Mouse (Mus musculus) intestine, embryonic 16.5 days (tissue): Measurements from ENCODE around the gene Car9. TPM values are rescaled to one million over a fixed set of nuclear protein-coding genes. Genes with fewer than 3 reads are reported as not detected.
"Not testable (repeated sequence)": the region's sequence is repeated elsewhere in the genome, so short reads cannot be mapped to it uniquely, and the experiment has no call there.

ENCODE experiments used
- ATAC-seq: fragments of 200-750 bp; cut with Nextera tagmentation; 2 replicates; pipeline ENCODE4 v1.8.0; 2017; ENCODE audit warnings: moderate TSS enrichment, moderate library complexity
- H3K27ac ChIP-seq: fragments of 300-500 bp; sonication (generic); 2 replicates; pipeline ENCODE4 v1.5.1; 2014; ENCODE audit warnings: mild to moderate bottlenecking, low read length
- H3K27me3 ChIP-seq: fragments of 300-500 bp; sonication (generic); replicated peaks from 2 replicates; pipeline ENCODE4 v1.6.1; 2014; ENCODE audit warnings: low read length, control low read depth, mixed read lengths; ENCODE audit not compliant: control insufficient read depth, insufficient read depth
- H3K36me3 ChIP-seq: fragments of 300-500 bp; sonication (generic); 2 replicates; pipeline ENCODE4 v1.6.1; 2014; ENCODE audit warnings: low read length, control low read depth; ENCODE audit not compliant: control insufficient read depth, insufficient read depth
- H3K4me1 ChIP-seq: fragments of 300-500 bp; sonication (generic); 2 replicates; pipeline ENCODE4 v1.6.1; 2014; ENCODE audit warnings: low read length, control low read depth, mixed read lengths; ENCODE audit not compliant: control insufficient read depth, insufficient read depth
- H3K4me2 ChIP-seq: fragments of 300-500 bp; sonication (generic); 2 replicates; pipeline ENCODE4 v1.6.1; 2014; ENCODE audit warnings: low read depth, low read length, control low read depth
- H3K4me3 ChIP-seq: fragments of 300-500 bp; sonication (generic); 2 replicates; pipeline ENCODE4 v1.5.1; 2014; ENCODE audit warnings: mild to moderate bottlenecking, low read length
- H3K9ac ChIP-seq: fragments of 300-500 bp; sonication (generic); 2 replicates; pipeline ENCODE4 v1.6.1; 2014; ENCODE audit warnings: low read depth, low read length
- H3K9me3 ChIP-seq: fragments of 300-500 bp; sonication (generic); 2 replicates; pipeline ENCODE4 v1.6.1; 2016; ENCODE audit warnings: low read length, control low read depth; ENCODE audit not compliant: control insufficient read depth
- WGBS: fragments of 180-500 bp; shearing (Covaris S2); extraction: QIAGEN DNeasy Blood & Tissue Kit; methylation state at CpG from one replicate; pipeline ENCODE4 v1.1.7; 2014; 5-methylcytosine and 5-hydroxymethylcytosine counted together
- polyA plus RNA-seq: library from polyadenylated mRNA; unstranded; fragments of >200 nt; fragmentation: Nextera tagmentation; extraction: Ambion mirVana; gene quantifications from 2 replicates; pipeline ENCODE4 v1.2.1, GENCODE M21; 2015

Car9 gene
- polyA plus RNA-seq, 1 experiment from 2014 or later: 25.0 TPM

DNA sequence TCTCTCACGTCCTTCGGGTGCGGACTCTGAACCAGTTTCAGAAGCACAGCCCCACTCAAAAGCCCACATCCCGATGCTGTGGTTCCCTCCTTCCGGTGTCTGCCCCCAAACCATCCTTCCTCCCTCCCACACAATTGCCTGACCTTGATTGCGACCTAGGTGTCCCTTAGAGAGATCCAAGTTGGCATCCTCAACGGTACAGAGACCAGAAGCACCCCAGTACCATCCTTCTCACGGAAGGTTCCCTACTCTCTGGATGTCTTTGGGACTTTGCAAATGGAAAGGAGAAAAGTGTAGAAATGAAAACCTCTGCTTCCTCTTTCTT, 28.3 kb upstream of the Car9 start:
- H3K4me2 ChIP-seq: peak overlapping the region; percentile 54
- peak overlapping the region; percentile 35 for H3K4me3 ChIP-seq
- H3K9me3 ChIP-seq: no peaks in the 10 kb centered on the region
- no peaks in the 10 kb centered on the region for H3K27me3 ChIP-seq
- no peaks in the 10 kb centered on the region for H3K36me3 ChIP-seq
- WGBS: 44% methylated on average over 8 of the region's 8 CpGs
- H3K4me1 ChIP-seq: 0 out of 2 replicates have a peak, but pooled peaks cover 5% of the 10 kb centered on the region
- peak overlapping the region; percentile 50 for H3K9ac ChIP-seq
- ATAC-seq: peak; percentile 14; the same call in 1 of the 2 replicates
- H3K27ac ChIP-seq: no peak overlapping the region

- H3K4me2 ChIP-seq: no peak overlapping the region
- no peak overlapping the region for H3K27ac ChIP-seq
- 51% methylated on average over 24 of the region's 24 CpGs for WGBS
- H3K9ac ChIP-seq: no peak overlapping the region
- no peaks in the 10 kb centered on the region for H3K36me3 ChIP-seq
- ATAC-seq: no peak
- no peaks in the 10 kb centered on the region for H3K9me3 ChIP-seq
- no peaks in the 10 kb centered on the region for H3K27me3 ChIP-seq
- H3K4me1 ChIP-seq: 0 out of 2 replicates have a peak, but pooled peaks cover 5% of the 10 kb centered on the region
- no peak overlapping the region for H3K4me3 ChIP-seq
Measured at GRCm38 (mm10) chr4:43478906-43479832, 27.6 kb upstream of the Car9 start.

DNA sequence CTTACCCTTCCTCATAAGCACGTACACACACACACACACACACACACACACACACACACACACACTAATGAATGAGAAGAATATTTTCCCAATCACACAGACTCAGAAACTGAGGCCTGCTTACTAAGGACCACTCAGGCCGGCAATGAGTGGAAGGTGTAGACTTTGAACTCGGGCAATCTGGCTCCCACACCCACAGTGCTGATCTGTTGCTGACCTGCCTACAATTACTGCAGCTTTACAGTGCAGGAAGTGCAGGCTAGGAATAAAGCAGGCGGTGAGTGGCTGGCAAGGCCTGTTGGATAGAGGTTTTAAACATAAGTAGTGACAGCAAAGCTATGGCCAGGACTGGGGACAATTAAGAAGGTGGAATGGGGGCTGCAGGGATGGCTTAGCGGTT, 25.8 kb upstream of the Car9 start:
- Histone ChIP-seq H3K4me1 (0 out of 2 replicates have a peak, but pooled peaks cover 5% of the 10 kb centered on the region), H3K36me3 (no peaks in the 10 kb centered on the region), H3K9ac (no peak overlapping the region), H3K4me2 (no peak overlapping the region), H3K9me3 (no peaks in the 10 kb centered on the region), H3K4me3 (no peak overlapping the region), H3K27me3 (no peaks in the 10 kb centered on the region), H3K27ac (peak overlapping the region; percentile 50)
- 72% methylated on average over 5 of the region's 5 CpGs for WGBS
- ATAC-seq: peak; percentile 87

DNA sequence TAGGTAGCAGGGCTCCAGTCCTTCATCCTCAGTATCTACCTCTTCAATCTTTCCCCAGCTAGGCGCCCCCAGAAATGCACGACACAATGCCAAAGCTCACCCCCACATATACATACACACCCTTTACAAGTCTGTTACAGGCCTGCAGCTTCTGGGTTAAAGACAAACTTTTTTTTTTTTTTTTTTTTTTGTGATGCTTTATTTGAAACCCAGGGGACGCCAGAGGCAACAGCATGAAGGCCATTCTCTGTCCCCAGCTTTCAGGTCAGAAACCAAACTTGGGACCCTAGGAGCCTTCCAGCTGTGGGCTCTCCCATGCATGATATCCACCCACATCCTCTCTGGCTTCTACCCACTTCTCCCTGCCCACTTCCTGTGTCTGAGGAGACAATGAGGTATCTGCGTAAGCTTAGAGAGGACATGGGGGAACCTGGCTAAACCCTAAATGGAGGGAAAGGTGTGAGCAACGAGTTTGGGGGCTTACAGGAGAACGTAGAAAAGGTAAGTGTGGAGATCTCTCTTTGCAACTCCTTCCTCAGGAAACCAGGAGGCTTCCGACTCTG, 24.8 kb upstream of the Car9 start:
- 65% methylated on average over 7 of the region's 7 CpGs for WGBS
- Histone ChIP-seq H3K9me3 (no peaks in the 10 kb centered on the region), H3K4me1 (0 out of 2 replicates have a peak, but pooled peaks cover 5% of the 10 kb centered on the region), H3K4me2 (no peak overlapping the region), H3K9ac (peak overlapping the region; percentile 31; the same call in 1 of the 2 replicates), H3K27ac (no peak overlapping the region), H3K27me3 (no peaks in the 10 kb centered on the region), H3K4me3 (no peak overlapping the region), H3K36me3 (no peaks in the 10 kb centered on the region)
- no peak for ATAC-seq

DNA sequence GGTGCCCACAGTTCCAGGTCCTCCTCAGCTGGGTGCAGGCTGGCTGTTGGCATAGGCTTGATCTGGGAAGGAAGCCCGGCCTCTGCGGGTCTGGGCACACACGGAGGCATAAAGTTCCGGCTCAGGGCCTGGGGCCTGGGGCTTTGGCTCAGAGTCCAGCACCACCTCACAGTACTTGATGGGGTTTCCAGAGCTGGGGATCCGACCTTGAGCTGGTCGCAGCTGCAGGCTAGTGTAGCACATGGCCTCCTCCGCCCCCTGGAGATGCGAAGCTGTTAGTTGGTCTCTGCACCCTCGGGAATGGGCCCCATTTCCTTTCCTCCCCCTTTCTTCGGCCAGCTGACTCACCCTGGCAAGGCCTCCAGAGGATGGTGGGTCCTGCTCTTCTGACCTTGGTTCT, 24.2 kb upstream of the Car9 start:
- Histone ChIP-seq H3K4me1 (0 out of 2 replicates have a peak, but pooled peaks cover 5% of the 10 kb centered on the region), H3K27ac (no peak overlapping the region)

DNA sequence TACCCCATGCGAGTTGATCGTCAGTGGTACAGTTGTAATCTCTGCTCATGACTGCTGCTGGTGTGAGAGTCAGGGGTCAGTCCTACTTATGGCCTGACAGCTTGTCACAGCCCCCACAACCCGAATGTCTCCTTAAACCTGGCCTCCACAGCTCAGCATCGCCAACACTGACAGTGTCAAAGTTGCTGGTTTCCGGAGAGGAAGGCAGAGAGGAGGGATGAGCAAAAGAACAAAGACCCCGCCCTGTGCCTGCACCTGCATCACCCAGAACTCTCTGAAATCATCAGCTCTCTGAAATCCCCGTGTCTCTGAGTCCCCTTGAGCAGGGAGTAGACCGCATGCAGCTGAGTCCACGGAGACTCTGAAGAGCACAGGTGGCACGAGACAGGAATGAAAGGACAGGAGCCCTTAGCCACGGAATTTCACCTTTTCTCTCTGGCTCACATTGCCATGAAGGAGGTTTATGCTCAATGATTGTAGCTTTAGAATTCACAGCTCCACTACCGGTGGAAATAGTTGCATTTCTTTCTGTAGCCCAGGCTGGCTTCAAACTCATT, 23.2 kb upstream of the Car9 start, which contains the start of gene Sit1:
TSS of gene Sit1 (minus strand) at position 200 of the 557 bp plus-strand sequence.
- Histone ChIP-seq H3K4me2 (no peak within 1 kb of the TSS), H3K27ac (no peak within 1 kb of the TSS), H3K36me3 (no peaks in the 10 kb centered on the region), H3K9me3 (no peaks in the 10 kb centered on the region), H3K4me1 (0 out of 2 replicates have a peak, but pooled peaks cover 5% of the 10 kb centered on the region), H3K27me3 (no peaks in the 10 kb centered on the region), H3K4me3 (no peak within 1 kb of the TSS), H3K9ac (peak within 1 kb of the TSS; percentile 31; the same call in 1 of the 2 replicates)
- WGBS: 62% methylated on average over 12 of the region's 12 CpGs
- no peak for ATAC-seq

More for the DNA sequence above, 24.2 kb upstream of the Car9 start:
- Histone ChIP-seq H3K4me3 (no peak overlapping the region), H3K36me3 (no peaks in the 10 kb centered on the region), H3K4me2 (no peak overlapping the region), H3K9me3 (no peaks in the 10 kb centered on the region), H3K27me3 (no peaks in the 10 kb centered on the region), H3K9ac (peak overlapping the region; percentile 31; the same call in 1 of the 2 replicates)
- WGBS: 66% methylated on average over 10 of the region's 10 CpGs
- ATAC-seq: no peak

GRCm38 (mm10) chr4:43485666-43486065, 21.1 kb upstream of the Car9 start:
- H3K27me3 ChIP-seq, H3K4me2 ChIP-seq, ATAC-seq, H3K9ac ChIP-seq, H3K9me3 ChIP-seq, H3K36me3 ChIP-seq, H3K27ac ChIP-seq, H3K4me3 ChIP-seq: not testable (repeated sequence)
- WGBS: 90% methylated on average over 5 of the region's 5 CpGs
- peaks cover 10% of the 10 kb centered on the region; the same call in 1 of the 2 replicates for H3K4me1 ChIP-seq

DNA sequence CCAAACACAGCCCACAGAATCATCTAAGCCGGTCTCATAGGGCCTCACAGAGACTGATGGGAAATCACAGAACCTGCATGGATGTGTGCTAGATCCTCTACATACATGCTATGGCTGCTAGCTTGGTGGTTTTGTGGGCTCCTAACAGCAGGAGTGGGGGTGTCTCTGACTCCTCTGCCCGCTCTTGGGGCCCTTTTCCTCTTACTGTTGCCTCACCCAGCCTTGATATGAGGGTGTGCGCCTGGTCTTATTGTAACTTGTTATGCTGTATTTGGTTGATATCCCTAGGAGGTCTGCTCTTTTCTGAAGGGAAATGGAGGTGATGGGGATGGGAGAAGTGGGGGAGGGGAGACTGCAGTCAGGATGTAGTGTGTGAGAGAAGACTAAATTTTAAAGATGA, 17.2 kb upstream of the Car9 start:
- no peaks in the 10 kb centered on the region for H3K36me3 ChIP-seq
- no peak overlapping the region for H3K4me3 ChIP-seq
- ATAC-seq: no peak
- H3K27ac ChIP-seq: no peak overlapping the region
- H3K4me1 ChIP-seq: peaks cover 9% of the 10 kb centered on the region
- no peaks in the 10 kb centered on the region for H3K9me3 ChIP-seq
- no peak overlapping the region for H3K4me2 ChIP-seq
- H3K9ac ChIP-seq: no peak overlapping the region
- WGBS: 94% methylated on average over 3 of the region's 3 CpGs
- no peaks in the 10 kb centered on the region for H3K27me3 ChIP-seq

GRCm38 (mm10) chr4:43490801-43491200, 16.0 kb upstream of the Car9 start:
- H3K27me3 ChIP-seq: no peaks in the 10 kb centered on the region
- no peak overlapping the region for H3K4me3 ChIP-seq
- no peak overlapping the region for H3K4me2 ChIP-seq
- peak; percentile 20; the same call in 1 of the 2 replicates for ATAC-seq
- H3K4me1 ChIP-seq: peaks cover 9% of the 10 kb centered on the region
- H3K9me3 ChIP-seq: no peaks in the 10 kb centered on the region
- H3K9ac ChIP-seq: no peak overlapping the region
- H3K36me3 ChIP-seq: no peaks in the 10 kb centered on the region
- WGBS: 65% methylated on average over 5 of the region's 5 CpGs
- H3K27ac ChIP-seq: no peak overlapping the region
